Mouse (Mus musculus): ENCODE measurements around the gene Stab1.

- no peak for TF ChIP-seq POLR2AphosphoS2 (IDR thresholded peaks at IDR 0.05; ENCODE audit: insufficient read length, low read depth)
- no peak for TF ChIP-seq E2F4 (IDR thresholded peaks at IDR 0.05; ENCODE audit: insufficient read depth)
Observed at GRCm38 (mm10) chr14:31171386-31171785, 2.9 kb upstream of the Stab1 start.

Data from myocyte (in vitro differentiated cells).